In the genomic region with DNA sequence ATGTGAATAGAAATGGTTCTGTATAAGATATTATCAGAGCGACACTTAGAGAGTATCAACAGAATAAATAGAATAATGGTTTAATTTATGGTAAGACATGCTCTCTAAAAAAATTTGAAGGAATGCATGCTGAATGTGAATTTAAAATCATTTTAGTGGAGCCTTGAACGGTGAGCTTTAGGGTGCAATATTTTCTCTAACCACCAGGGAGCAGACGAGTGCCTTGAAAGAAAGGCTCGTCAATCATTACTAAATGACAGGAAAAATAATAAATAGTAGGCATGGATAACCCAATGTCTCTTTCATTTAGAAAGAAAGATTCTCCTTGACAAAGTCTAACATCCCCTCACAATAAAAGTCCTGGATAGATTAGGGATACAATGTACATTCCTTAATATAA, we compare ENCODE assay signal across 10 mouse cellular contexts. TPM values are rescaled to one million over a fixed set of nuclear protein-coding genes. Genes with fewer than 3 reads are reported as not detected.
DNase-seq lines count a peak whose midpoint lies in the region; ATAC-seq and TF ChIP-seq lines count a peak whose summit lies in the region.
"Had no signal": no experiment of that assay in that cellular context is flagged by ENCODE, and none has a peak within 500 bp of the region (broad histone marks: within the 10 kb centered on the region; RNA-seq: fewer than 3 reads in every experiment).

No protein-coding gene starts in this region.

- H3K4me2 ChIP-seq in midbrain, embryonic 11.5 days = no peak overlapping the region
- no peak overlapping the region for H3K4me2 ChIP-seq in midbrain, embryonic 15.5 days
- H3K4me2 ChIP-seq: heart, embryonic 13.5 days had no signal

- intact Hi-C loops in gastrocnemius, adult 2 months (cut with DNase I) = loop anchor here (1.0 to 2.0 kb wide), 2 partner anchors 262 to 306 kb away; no protein-coding TSS in a partner anchor
- intact Hi-C loops in gastrocnemius, postnatal 14 days (cut with DNase I; ENCODE audit: low total_unique reads) = no loop called here

- no peaks in the 10 kb centered on the region for H3K9me3 ChIP-seq in midbrain, embryonic 11.5 days (ENCODE audit: control insufficient read depth, low read length)
- H3K9me3 ChIP-seq in midbrain, embryonic 15.5 days = no peaks in the 10 kb centered on the region
- H3K9me3 ChIP-seq: heart, embryonic 13.5 days; megakaryocyte, embryonic 14.5 days had no signal

- no peak overlapping the region for H3K4me3 ChIP-seq in gastrocnemius, adult 2 months
- H3K4me3 ChIP-seq in midbrain, embryonic 11.5 days (ENCODE audit: low read depth, low read length) = no peak overlapping the region
- no peak overlapping the region for H3K4me3 ChIP-seq in midbrain, embryonic 15.5 days
- H3K4me3 ChIP-seq: heart, embryonic 13.5 days; megakaryocyte, embryonic 14.5 days had no signal

- ATAC-seq in midbrain, embryonic 11.5 days (ENCODE audit: low FRiP score) = 0 out of 2 replicates have a peak, but pooled peaks have one; percentile 41
- ATAC-seq in midbrain, embryonic 15.5 days (replicated peaks) = no peak

- DNase-seq in gastrocnemius, adult 2 months = no peak
- DNase-seq in gastrocnemius, postnatal 14 days = no peak
- DNase-seq in midbrain, embryonic 11.5 days (ENCODE audit: low spot score, missing footprints) = peak; percentile 93
- peak; percentile 5 for DNase-seq in c-Kit-positive CD71-negative TER-119-negative erythroid progenitor cells, embryonic 14.5 days (ENCODE audit: low read depth)
- peak; percentile 11 to 16 for DNase-seq in kidney, postnatal 4 days
- peak; percentile 51 for DNase-seq in retina, postnatal 1 day
- DNase-seq in ovary, postnatal 10 days (ENCODE audit: low spot score) = no peak

- H3K27ac ChIP-seq in gastrocnemius, adult 2 months = no peak overlapping the region
- H3K27ac ChIP-seq in midbrain, embryonic 11.5 days (ENCODE audit: low read depth, low read length) = no peak overlapping the region
- H3K27ac ChIP-seq in midbrain, embryonic 15.5 days = no peak overlapping the region
- H3K27ac ChIP-seq: heart, embryonic 13.5 days had no signal

- no peaks in the 10 kb centered on the region for H3K36me3 ChIP-seq in midbrain, embryonic 11.5 days (ENCODE audit: control insufficient read depth, insufficient read depth, low read length)
- no peaks in the 10 kb centered on the region for H3K36me3 ChIP-seq in midbrain, embryonic 15.5 days (replicated peaks)
- H3K36me3 ChIP-seq: heart, embryonic 13.5 days had no signal

- TF ChIP-seq CTCF in gastrocnemius, adult 2 months (IDR thresholded peaks at IDR 0.05) = peak; percentile 80

- no peaks in the 10 kb centered on the region for H3K4me1 ChIP-seq in midbrain, embryonic 11.5 days (ENCODE audit: control insufficient read depth, insufficient read depth, low read length)
- H3K4me1 ChIP-seq in midbrain, embryonic 15.5 days = no peaks in the 10 kb centered on the region
- H3K4me1 ChIP-seq: heart, embryonic 13.5 days; megakaryocyte, embryonic 14.5 days had no signal

- H3K9ac ChIP-seq in midbrain, embryonic 11.5 days (ENCODE audit: low read length) = no peak overlapping the region
- no peak overlapping the region for H3K9ac ChIP-seq in midbrain, embryonic 15.5 days
- H3K9ac ChIP-seq: heart, embryonic 13.5 days had no signal

- H3K27me3 ChIP-seq in midbrain, embryonic 11.5 days (ENCODE audit: control insufficient read depth, insufficient read depth, low read length) = no peaks in the 10 kb centered on the region
- H3K27me3 ChIP-seq in midbrain, embryonic 15.5 days (replicated peaks) = no peaks in the 10 kb centered on the region
- H3K27me3 ChIP-seq: heart, embryonic 13.5 days; megakaryocyte, embryonic 14.5 days had no signal

- 12% methylated on average over 4 of the region's 4 CpGs for WGBS in midbrain, embryonic 11.5 days
- 11% methylated on average over 4 of the region's 4 CpGs for WGBS in midbrain, embryonic 15.5 days

RNA-seq across cellular contexts. Expression of gene Myf5, which starts 43.2 kb away (rescaled TPM):
- total RNA-seq in gastrocnemius, adult 2 months (2021) = 1 to 10 TPM; 1.9 to 2.3 TPM
- 1 to 10 TPM; 4.2 to 4.9 TPM for total RNA-seq in gastrocnemius, postnatal 14 days (2021)
- 0.44 and 0.83 TPM in 2 replicates for polyA plus RNA-seq in midbrain, embryonic 11.5 days (2014; fragmentation: Nextera tagmentation; extraction: Ambion mirVana)
- polyA plus RNA-seq in midbrain, embryonic 15.5 days (2015; fragmentation: Nextera tagmentation; extraction: Ambion mirVana) = not detected in 2 replicates

RNA-seq across cellular contexts. Expression of gene Myf6, which starts 51.8 kb away (rescaled TPM):
- total RNA-seq in gastrocnemius, adult 2 months (2021) = 100 to 1,000 TPM in 1 of 2 experiments, 10 to 100 TPM in 1; 97.3 to 144 TPM
- total RNA-seq in gastrocnemius, postnatal 14 days (2021) = 100 to 1,000 TPM; 115 to 180 TPM
- 0.12 TPM in 1 of 2 replicates, not detected in the other for polyA plus RNA-seq in midbrain, embryonic 11.5 days (2014; fragmentation: Nextera tagmentation; extraction: Ambion mirVana)
- not detected in 2 replicates for polyA plus RNA-seq in midbrain, embryonic 15.5 days (2015; fragmentation: Nextera tagmentation; extraction: Ambion mirVana)

Comparison
In these comparisons a context has a peak if more than half of its experiments do, and no peak if none do; other contexts are left out.
1. DNase-seq: peak in midbrain, embryonic 11.5 days (single experiment), c-Kit-positive CD71-negative TER-119-negative erythroid progenitor cells, embryonic 14.5 days (single experiment), kidney, postnatal 4 days (2 of 2) and retina, postnatal 1 day (single experiment); none in gastrocnemius, adult 2 months (single experiment), gastrocnemius, postnatal 14 days (single experiment) and ovary, postnatal 10 days (single experiment).